Mouse (Mus musculus) forebrain, embryonic 15.5 days (tissue): ENCODE data around the gene Ttyh3. TPM values are rescaled to one million over a fixed set of nuclear protein-coding genes. Genes with fewer than 3 reads are reported as not detected.

ENCODE experiments used
- ATAC-seq: fragments of 200-750 bp; cut with Nextera tagmentation; replicated peaks from 2 replicates; pipeline ENCODE4 v1.8.0; 2017; ENCODE audit warnings: mild to moderate bottlenecking, moderate TSS enrichment, moderate library complexity
- H3K27ac ChIP-seq: fragments of 300-500 bp; sonication (generic); replicated peaks from 2 replicates; pipeline ENCODE4 v1.5.1; 2015; ENCODE audit warnings: mild to moderate bottlenecking, inconsistent platforms
- H3K27me3 ChIP-seq: fragments of 300-500 bp; sonication (generic); 2 replicates; pipeline ENCODE4 v1.6.1; 2015; ENCODE audit warnings: inconsistent platforms
- H3K36me3 ChIP-seq: fragments of 300-500 bp; sonication (generic); 2 replicates; pipeline ENCODE4 v1.6.1; 2015; ENCODE audit warnings: mild to moderate bottlenecking, inconsistent platforms
- H3K4me1 ChIP-seq: fragments of 300-500 bp; sonication (generic); 2 replicates; pipeline ENCODE4 v1.6.1; 2015; ENCODE audit warnings: inconsistent platforms
- H3K4me2 ChIP-seq: fragments of 300-500 bp; sonication (generic); replicated peaks from 2 replicates; pipeline ENCODE4 v1.6.1; 2015; ENCODE audit warnings: mild to moderate bottlenecking, inconsistent platforms
- H3K4me3 ChIP-seq: fragments of 300-500 bp; sonication (generic); 2 replicates; pipeline ENCODE4 v1.5.1; 2015; ENCODE audit warnings: mild to moderate bottlenecking, inconsistent platforms
- H3K9ac ChIP-seq: fragments of 300-500 bp; sonication (generic); replicated peaks from 2 replicates; pipeline ENCODE4 v1.6.1; 2015; ENCODE audit warnings: mild to moderate bottlenecking, inconsistent platforms
- H3K9me3 ChIP-seq: fragments of 300-500 bp; sonication (generic); 2 replicates; pipeline ENCODE4 v1.6.1; 2016; ENCODE audit warnings: inconsistent platforms
- WGBS: fragments of 180-500 bp; shearing (Covaris S2); methylation state at CpG from one replicate; pipeline ENCODE4 v1.1.7; 2015; ENCODE audit warnings: mixed read lengths; 5-methylcytosine and 5-hydroxymethylcytosine counted together
- polyA plus RNA-seq: library from polyadenylated mRNA; unstranded; fragments of >200 nt; fragmentation: Nextera tagmentation; extraction: Ambion mirVana; gene quantifications from 2 replicates; pipeline ENCODE4 v1.2.1, GENCODE M21; 2015

Gene Ttyh3
- polyA plus RNA-seq, 1 experiment from 2014 or later, result 78.9 TPM

DNA sequence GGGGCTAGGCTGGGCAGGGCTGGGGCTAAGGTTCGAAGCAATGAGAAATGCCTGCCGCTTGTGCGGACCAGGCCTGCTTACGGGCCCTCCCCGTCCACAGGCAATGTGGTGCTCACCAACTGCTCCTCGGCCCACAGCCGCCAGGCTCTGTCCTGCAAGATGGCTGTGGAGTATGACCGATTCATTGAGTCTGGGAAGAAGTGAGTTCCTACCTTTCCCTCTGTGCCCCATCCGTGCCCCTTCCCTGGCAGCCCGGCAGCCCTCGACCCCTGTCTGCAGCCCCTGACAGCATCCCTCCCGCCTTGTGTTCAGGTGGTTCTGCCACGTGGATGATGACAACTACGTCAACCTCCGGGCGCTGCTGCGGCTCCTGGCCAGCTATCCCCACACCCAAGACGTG lies 36.6 kb downstream of the Ttyh3 start:
- H3K36me3 ChIP-seq, result no peaks in the 10 kb centered on the region
- H3K9me3 ChIP-seq, result no peaks in the 10 kb centered on the region
- 13% methylated on average over 18 of the region's 18 CpGs for WGBS
- no peak for ATAC-seq
- peak overlapping the region; percentile 62 for H3K4me3 ChIP-seq
- H3K4me1 ChIP-seq, result peaks cover 58% of the 10 kb centered on the region
- no peaks in the 10 kb centered on the region for H3K27me3 ChIP-seq
- peak overlapping the region; percentile 98 for H3K4me2 ChIP-seq
- peak overlapping the region; percentile 93 for H3K27ac ChIP-seq
- H3K9ac ChIP-seq, result peak overlapping the region; percentile 44

DNA sequence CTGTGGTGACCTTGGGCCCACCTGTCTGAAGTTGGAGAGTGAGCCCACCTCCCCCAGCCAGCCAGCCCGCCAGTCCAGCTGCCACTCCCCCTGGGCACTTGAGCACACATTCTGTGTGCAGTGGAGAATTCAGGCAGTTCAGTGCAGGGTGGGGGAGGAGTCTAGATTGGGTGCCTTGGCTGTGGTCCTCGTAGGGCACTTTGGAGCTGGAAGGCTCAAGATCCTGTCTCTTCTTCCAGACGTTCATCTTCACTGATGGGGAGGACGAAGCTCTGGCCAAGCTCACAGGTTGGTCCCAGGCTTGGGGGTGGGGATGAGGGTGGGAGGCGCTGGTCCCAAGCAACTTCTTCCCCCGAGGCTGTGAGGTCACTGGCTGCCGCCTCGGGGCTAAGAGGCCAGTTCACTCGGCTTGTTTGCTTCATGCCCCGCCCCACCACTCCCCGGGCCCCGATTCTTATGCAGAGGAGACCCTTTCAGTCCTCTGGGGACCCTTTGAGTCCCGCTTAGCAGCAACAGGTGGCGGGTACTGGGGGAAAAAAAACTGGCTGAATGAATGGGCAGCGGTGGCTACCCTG lies 37.1 kb downstream of the Ttyh3 start:
- H3K9ac ChIP-seq, result peak overlapping the region; percentile 44

DNA sequence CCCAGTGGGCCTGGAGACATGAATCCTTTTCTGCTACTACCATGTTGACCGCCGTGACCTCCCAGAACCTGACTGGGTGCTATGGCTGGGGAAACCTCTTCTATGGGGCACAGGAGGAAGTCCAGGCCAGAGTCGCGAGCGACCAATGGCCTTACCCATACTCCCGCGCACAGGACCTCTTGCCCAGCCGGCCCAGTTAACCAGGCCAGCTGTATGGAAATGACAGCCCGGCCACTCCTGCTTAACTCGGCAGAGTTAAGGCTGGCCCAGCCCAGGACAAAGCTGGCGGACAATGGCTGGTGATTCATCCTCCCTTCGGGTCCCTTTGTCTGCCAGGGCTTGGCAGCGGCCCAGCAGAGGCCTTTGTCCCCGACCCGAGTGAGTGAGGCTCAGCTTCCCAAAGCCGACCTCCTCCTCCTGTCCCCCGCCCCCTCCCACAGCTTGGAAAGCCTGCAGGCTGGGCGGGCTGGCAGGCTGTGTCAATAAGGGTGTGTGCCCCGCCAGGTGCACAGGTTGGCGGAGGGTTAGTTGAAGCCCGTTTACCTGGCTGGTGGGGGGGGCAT lies 37.7 kb downstream of the Ttyh3 start:
- H3K4me1 ChIP-seq, result peaks cover 69% of the 10 kb centered on the region

More for the DNA sequence above, 37.1 kb downstream of the Ttyh3 start:
- H3K27ac ChIP-seq, result peak overlapping the region; percentile 93
- H3K4me2 ChIP-seq, result peak overlapping the region; percentile 98
- H3K4me3 ChIP-seq, result peak overlapping the region; percentile 62
- H3K27me3 ChIP-seq, result no peaks in the 10 kb centered on the region
- WGBS, result 3% methylated on average over 15 of the region's 15 CpGs
- ATAC-seq, result peak; percentile 21
- no peaks in the 10 kb centered on the region for H3K9me3 ChIP-seq
- H3K36me3 ChIP-seq, result no peaks in the 10 kb centered on the region
- peaks cover 63% of the 10 kb centered on the region for H3K4me1 ChIP-seq

DNA sequence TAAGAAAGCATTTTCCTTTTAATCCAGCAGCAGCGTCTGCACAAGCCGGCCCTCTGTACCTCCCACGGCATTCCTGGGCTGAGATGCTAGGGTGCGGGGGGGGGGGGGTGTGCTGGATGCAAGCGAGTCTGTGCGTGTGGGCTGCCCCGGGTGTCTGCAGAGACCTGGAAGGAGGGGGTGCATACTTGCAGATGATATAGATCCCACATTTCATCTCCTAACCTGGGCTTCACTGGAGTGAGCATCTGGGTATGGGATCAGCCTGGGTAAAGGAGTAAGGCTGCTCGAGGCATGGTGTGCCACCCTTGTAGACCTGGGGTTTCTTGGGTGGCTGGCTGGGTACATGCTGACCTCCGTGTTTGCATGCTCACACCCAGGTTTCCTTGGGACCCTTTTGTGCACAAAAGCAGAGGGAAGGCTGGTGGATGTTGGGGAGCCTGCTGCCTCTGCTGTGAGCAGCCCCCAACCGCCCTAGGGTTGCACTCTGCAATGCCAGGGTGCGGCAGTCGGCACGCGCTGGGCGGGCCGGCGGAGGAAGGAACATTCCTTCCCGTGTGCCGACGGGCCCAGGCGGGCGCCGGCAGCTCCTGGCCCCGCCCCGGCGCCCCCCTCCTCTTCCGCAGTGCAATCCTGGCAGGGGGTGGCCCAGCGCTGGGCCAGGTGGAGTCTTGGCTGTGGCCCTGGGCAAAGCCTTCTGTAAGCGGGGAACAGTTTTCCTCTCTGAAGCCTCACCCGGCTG lies 38.4 kb downstream of the Ttyh3 start:
- 2% methylated on average over 30 of the region's 30 CpGs for WGBS
- no peaks in the 10 kb centered on the region for H3K27me3 ChIP-seq
- peak overlapping the region; percentile 44 for H3K9ac ChIP-seq
- H3K9me3 ChIP-seq, result no peaks in the 10 kb centered on the region
- peak overlapping the region; percentile 62 for H3K4me3 ChIP-seq
- H3K4me1 ChIP-seq, result peaks cover 74% of the 10 kb centered on the region
- H3K36me3 ChIP-seq, result no peaks in the 10 kb centered on the region
- peak overlapping the region; percentile 98 for H3K4me2 ChIP-seq
- peak overlapping the region; percentile 93 for H3K27ac ChIP-seq
- no peak for ATAC-seq

More for the DNA sequence above, 37.7 kb downstream of the Ttyh3 start:
- Histone ChIP-seq H3K9ac (peak overlapping the region; percentile 44), H3K9me3 (no peaks in the 10 kb centered on the region), H3K27ac (peak overlapping the region; percentile 93), H3K4me3 (peak overlapping the region; percentile 62), H3K4me2 (peak overlapping the region; percentile 98), H3K36me3 (no peaks in the 10 kb centered on the region), H3K27me3 (no peaks in the 10 kb centered on the region)
- 2% methylated on average over 21 of the region's 21 CpGs for WGBS
- ATAC-seq, result peak; percentile 38

DNA sequence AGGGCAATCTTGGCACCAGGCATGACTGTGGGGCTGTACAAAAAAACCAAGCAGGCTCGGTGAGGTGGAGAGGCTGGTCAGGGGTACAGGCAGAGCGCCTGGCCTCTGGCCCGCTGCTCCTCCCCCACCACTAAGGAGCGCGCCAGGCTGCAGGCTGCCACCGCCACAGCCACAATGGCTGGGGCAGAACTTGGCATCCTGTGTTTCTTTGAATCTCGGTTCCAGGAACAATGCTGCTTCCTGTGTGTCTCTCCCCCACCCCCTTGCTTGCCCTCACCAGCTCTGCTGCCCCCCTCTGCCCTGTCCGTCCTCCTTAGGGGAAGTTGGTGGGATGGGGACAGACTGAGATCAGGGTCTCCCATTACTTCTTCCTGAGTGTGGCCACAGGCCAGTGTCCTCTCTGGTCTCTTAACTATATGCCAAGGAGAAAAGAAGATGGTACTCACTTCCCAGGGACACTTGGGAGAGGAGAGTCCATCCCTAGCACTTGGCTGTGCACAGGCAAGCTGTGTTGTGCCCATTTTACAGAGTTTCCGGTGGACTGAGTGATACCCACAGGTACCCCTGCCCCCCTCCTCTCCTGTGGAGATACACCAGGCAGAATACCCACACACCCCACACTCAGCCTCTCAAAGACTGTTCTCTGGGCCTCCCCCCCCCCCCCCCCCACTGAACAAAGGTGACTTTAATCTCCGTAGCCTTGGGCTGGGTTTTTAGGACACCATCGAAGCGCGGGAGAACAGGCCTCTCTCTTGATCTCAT lies 39.1 kb downstream of the Ttyh3 start:
- Histone ChIP-seq H3K4me3 (peak overlapping the region; percentile 62), H3K27ac (peak overlapping the region; percentile 93), H3K9ac (peak overlapping the region; percentile 62), H3K4me2 (peak overlapping the region; percentile 98), H3K4me1 (peaks cover 71% of the 10 kb centered on the region), H3K27me3 (no peaks in the 10 kb centered on the region), H3K9me3 (no peaks in the 10 kb centered on the region), H3K36me3 (no peaks in the 10 kb centered on the region)
- ATAC-seq, result peak; percentile 37
- 2% methylated on average over 13 of the region's 13 CpGs for WGBS

DNA sequence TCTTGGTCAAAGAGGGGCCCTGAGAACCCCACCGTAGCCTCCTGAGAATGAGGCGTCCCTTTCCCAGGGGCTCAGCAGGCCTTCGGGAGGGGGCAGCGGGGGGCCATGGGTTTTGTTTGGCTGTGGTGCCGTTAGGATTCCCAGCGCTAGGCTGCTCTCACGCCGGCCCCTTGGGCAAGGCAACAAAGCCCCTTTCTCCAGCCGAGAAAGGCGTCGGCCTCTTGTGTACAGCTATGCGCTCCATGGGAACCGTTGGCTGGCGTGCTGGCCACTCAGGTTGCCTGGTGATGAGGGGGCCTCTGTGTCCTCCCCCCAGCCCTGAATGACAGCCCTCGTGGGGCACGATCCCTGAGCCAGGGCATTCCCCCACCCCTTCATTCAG lies 40.2 kb downstream of the Ttyh3 start:
- Histone ChIP-seq H3K9me3 (no peaks in the 10 kb centered on the region), H3K9ac (peak overlapping the region; percentile 62), H3K4me2 (peak overlapping the region; percentile 98), H3K4me3 (peak overlapping the region; percentile 62), H3K36me3 (no peaks in the 10 kb centered on the region), H3K27me3 (no peaks in the 10 kb centered on the region), H3K27ac (peak overlapping the region; percentile 93), H3K4me1 (peaks cover 71% of the 10 kb centered on the region)
- WGBS, result under 1% methylated on average over 16 of the region's 16 CpGs
- ATAC-seq, result peak; percentile 27; the same call in 1 of the 2 replicates

DNA sequence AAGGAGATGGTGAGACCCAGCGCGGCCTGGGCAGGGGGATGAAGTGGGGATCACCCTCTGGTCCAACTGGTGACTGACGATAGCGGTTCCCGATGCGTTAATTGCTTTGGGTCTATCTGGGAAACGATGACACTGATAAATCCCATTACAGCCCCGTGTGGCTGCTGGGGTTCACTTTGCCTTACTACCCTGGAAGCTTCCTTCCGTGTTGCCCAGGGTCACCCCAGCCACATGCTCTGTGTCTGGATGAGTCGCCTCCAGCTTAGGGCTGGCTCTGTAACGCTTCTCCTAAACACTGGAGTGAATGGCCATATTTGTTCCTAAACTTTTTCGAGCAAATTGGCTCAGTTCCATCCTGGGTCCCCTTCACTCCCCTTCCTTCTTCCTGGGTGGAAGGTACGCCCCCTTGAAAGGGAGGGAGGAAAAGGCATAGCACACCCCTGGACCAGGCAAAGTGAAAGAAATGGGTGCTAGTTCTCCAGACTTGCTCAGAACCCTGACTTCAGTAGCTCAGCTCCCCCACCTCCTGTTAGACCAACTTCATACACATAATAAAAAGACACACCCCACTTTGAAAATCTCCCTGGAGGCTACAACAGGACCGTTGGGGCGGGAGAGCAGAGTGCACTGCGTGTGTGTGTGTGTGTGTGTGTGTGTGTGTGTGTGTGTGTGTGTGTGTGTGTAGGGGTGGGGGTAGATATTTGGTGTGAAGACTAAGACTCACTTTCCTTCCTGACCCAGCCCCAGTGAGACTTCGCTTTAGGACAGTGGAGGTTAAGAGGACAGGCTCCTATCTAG lies 40.8 kb downstream of the Ttyh3 start:
- Histone ChIP-seq H3K27ac (peak overlapping the region; percentile 93), H3K4me3 (peak overlapping the region; percentile 62), H3K9me3 (no peaks in the 10 kb centered on the region), H3K4me2 (peak overlapping the region; percentile 98), H3K27me3 (no peaks in the 10 kb centered on the region), H3K4me1 (peaks cover 69% of the 10 kb centered on the region), H3K36me3 (no peaks in the 10 kb centered on the region), H3K9ac (peak overlapping the region; percentile 62)
- ATAC-seq, result no peak
- 0% methylated on average over 17 of the region's 17 CpGs for WGBS

DNA sequence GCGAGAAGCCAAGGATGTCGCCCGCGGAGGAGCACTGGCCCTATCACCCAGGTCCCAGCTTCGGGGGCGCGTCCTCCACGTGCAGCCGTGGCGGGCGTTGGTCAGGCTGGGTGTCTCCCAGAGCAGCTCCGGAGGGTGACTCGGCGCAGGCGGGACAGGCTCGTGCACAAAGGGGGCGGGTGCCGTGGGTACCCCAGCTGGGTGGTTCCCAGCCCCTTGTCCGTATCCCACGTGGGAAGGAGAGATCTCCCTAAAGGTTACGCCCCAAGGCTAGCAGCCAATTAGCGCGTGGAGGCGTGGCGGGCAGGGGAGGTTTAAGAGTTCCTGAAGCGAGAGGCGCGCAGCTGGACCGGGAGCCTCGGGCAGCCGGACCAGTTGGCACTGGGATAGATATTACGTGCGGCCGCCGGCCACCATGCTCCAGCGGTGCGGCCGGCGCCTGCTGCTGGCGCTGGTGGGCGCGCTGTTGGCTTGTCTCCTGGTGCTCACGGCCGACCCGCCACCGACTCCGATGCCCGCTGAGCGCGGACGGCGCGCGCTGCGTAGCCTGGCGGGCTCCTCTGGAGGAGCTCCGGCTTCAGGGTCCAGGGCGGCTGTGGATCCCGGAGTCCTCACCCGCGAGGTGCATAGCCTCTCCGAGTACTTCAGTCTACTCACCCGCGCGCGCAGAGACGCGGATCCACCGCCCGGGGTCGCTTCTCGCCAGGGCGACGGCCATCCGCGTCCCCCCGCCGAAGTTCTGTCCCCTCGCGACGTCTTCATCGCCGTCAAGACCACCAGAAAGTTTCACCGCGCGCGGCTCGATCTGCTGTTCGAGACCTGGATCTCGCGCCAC lies 41.6 kb downstream of the Ttyh3 start, which contains the start of gene Lfng:
Gene Lfng (plus strand): TSS at position 320 of the 835 bp plus-strand sequence.
- H3K9ac ChIP-seq, result peak within 1 kb of the TSS; percentile 62
- ATAC-seq, result peak; percentile 53
- peak within 1 kb of the TSS; percentile 62 for H3K4me3 ChIP-seq
- H3K36me3 ChIP-seq, result no peaks in the 10 kb centered on the region
- peaks cover 63% of the 10 kb centered on the region for H3K4me1 ChIP-seq
- H3K4me2 ChIP-seq, result peak within 1 kb of the TSS; percentile 98
- peak within 1 kb of the TSS; percentile 93 for H3K27ac ChIP-seq
- H3K27me3 ChIP-seq, result no peaks in the 10 kb centered on the region
- WGBS, result under 1% methylated on average over 91 of the region's 91 CpGs
- H3K9me3 ChIP-seq, result no peaks in the 10 kb centered on the region

DNA sequence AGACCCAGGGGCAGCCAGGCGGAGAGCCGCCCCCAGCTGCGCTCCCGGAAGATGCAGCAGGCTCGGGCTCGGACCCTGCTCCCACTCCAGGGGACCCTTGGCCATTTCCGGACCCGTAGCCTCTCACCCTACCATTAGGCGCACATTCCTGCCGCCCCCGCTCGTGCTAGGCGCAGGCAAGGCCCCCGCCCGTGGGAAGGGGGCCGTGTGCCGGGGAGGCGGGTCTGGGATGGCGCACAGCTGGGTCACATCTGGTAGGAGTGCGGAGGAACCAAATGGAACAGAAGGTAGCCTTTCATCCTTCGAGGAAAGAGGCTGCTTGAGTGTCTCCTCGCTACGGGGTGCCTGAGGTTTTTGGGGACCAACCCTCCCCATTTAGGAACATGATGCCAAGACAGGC lies 42.4 kb downstream of the Ttyh3 start:
- Histone ChIP-seq H3K27me3 (no peaks in the 10 kb centered on the region), H3K4me2 (peak overlapping the region; percentile 98), H3K4me3 (peak overlapping the region; percentile 62), H3K4me1 (peaks cover 57% of the 10 kb centered on the region), H3K27ac (no peak overlapping the region), H3K36me3 (no peaks in the 10 kb centered on the region), H3K9me3 (no peaks in the 10 kb centered on the region), H3K9ac (0 out of 2 replicates have a peak overlapping the region, but pooled peaks have one; percentile 2)
- WGBS, result 2% methylated on average over 23 of the region's 23 CpGs
- ATAC-seq, result no peak

DNA sequence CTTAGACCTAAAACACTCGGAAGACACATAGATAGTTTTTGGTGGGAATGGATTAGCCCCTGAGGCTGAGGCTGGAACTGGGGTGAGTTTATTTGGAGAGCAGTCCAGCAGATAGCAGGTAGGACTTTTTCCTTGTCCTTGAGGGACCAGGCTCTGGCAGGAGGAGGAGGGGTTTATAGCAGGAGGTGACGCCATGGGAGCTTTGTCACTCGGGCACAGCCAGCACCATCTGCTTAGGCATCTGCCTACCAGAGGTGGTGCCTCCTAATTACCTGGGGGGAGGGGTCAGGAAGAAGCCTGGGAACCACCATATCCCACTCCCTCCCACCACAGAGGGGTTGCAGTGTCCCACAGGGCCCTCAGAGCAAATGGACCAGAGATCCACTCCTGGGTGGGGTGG lies 43.6 kb downstream of the Ttyh3 start:
- no peak overlapping the region for H3K9ac ChIP-seq
- no peak for ATAC-seq
- peaks cover 45% of the 10 kb centered on the region for H3K4me1 ChIP-seq
- no peak overlapping the region for H3K4me3 ChIP-seq
- H3K4me2 ChIP-seq, result no peak overlapping the region
- H3K27ac ChIP-seq, result no peak overlapping the region
- H3K27me3 ChIP-seq, result no peaks in the 10 kb centered on the region
- H3K9me3 ChIP-seq, result no peaks in the 10 kb centered on the region
- 39% methylated on average over 3 of the region's 3 CpGs for WGBS
- H3K36me3 ChIP-seq, result no peaks in the 10 kb centered on the region
